Mouse (Mus musculus) kidney, postnatal 10 days (tissue): ENCODE results near the gene Neurod4.

Experiments
- DNase-seq: peaks from one replicate; pipeline ENCODE4 v3.0.0; 2021; ENCODE audit warnings: mixed read lengths

The Neurod4 gene

DNA sequence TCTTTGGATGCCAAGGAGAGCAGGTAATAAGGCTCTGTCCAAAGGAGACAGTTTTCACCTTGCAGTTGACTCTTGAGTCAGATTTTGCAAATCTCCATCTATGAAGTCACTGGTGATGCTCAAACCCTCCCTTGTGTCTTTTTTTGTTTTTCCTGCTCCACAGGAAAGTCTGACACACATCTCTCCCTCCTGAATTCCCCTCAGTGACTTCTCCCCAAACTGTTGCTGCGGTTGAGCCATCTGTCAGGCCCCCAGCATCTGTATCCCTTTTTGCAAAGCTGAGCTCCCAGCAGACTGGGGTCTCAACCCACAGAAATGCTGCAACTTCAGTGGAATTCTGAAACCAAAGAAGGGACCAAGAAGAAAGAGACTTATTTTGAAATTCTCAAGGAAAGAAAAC lies 47.9 kb downstream of the Neurod4 start:
- DNase-seq: no peak

DNA sequence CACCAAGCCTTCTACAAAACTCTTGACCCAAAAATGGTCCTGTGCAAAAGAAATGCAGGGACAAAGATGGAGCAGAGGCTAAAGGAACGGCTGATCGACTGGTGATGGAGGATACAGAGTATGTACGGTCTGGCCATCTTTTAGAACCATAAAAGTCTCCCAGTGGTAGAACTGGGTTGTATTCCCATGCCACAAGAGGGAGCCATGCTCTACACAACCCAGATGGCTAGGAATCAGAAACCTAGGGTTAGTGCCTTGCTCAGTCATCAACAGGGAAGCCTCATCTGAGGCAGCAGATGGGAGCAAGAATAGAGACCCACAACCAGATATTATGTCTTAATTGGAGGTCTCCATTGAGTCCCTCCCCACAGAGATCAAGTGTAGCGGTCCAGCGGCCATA lies 50.5 kb downstream of the Neurod4 start:
- DNase-seq: no peak

DNA sequence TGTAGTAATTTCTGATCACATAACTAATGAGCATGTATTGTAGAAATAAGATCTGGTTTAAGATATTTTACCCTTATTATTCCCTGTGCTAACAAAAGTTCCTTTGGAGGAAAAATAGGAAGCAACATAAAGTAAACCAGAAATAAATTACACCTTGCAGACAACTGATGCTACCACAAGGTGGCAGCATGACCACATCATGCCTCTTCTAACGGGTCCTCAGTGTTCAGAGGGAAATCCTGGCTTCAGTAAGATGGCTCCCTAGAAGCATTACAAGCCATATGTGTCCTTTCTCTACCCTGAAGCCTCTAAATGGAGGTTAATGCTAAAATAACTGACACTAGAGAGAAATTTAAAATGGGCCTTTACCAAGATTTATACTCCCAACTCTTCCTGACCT lies 51.8 kb downstream of the Neurod4 start:
- DNase-seq: peak; percentile 54

DNA sequence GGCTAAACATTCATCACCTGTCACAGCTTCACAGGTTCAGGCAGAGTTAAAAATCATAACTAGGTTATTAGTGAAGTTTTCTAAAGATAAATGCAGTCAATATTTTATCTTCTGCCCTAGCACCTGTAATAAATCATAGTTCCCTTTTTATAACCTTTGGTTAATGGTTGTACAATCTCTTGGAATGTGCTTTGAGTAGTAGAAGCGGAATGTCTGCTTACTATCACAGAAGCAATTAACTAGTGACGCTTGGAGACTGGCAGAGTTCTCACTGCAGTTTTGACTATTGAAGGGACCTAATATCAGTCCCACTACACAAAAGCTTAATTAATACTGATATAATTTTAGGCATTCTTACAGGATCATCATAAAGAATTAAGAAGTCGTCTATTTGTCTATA lies 55.0 kb downstream of the Neurod4 start:
- DNase-seq: no peak
